Mouse (Mus musculus): ENCODE data around the gene Gm42906.

Gm42906 gene

GRCm38 (mm10) chr5:151018959-151019358 is 409.0 kb downstream of the Gm42906 start:
- ChIA-PET CTCF (interaction anchor here in 3 of 4 experiments (0.6 to 1.4 kb wide), 6 partner anchors 37 to 797 kb away, joined by 3 to 16 read pairs (median 4); partner anchors contain the start of gene Pds5b (in 1 of the 3)), POLR2A (interaction anchor here in 3 of 4 experiments (0.6 to 1.2 kb wide), 8 partner anchors 11 to 353 kb away, joined by 3 to 7 read pairs (median 3); partner anchors contain the start of gene N4bp2l2 (in 1 of the 3))

GRCm38 (mm10) chr5:151018450-151018849 is 409.5 kb downstream of the Gm42906 start:
- ChIA-PET CTCF (interaction anchor here in 1 of 4 experiments (0.6 to 1.4 kb wide), 2 partner anchors 353 to 451 kb away, joined by 4 read pairs; no protein-coding TSS in a partner anchor), POLR2A (interaction anchor here in 2 of 4 experiments (0.6 to 1.2 kb wide), 5 partner anchors 14 to 344 kb away, joined by 3 to 5 read pairs (median 3); no protein-coding TSS in a partner anchor)
